In the genomic region with DNA sequence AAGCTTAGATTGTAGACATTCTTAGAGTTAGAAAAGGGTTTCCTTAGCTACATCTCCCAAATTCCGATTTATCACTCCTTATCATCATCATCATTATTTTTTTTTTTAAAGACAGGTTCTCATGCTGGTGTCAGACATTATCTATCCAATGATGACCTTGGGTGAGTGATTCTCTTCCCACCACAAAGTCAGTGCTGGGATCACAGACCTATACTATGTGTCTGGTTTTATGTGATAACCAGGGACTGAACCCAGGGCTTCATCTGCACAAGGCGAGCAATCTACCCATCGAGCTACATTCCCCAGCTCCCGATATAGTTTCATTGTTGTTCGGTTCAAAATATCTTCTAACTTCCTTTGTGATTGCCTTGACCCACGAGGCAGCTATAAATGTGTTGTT, we compare ENCODE assay signal across 23 mouse cellular contexts. TPM values are rescaled to one million over a fixed set of nuclear protein-coding genes. Genes with fewer than 3 reads are reported as not detected.
DNase-seq lines count a peak whose midpoint lies in the region; ATAC-seq and TF ChIP-seq lines count a peak whose summit lies in the region.
"Had no signal": no experiment of that assay in that cellular context is flagged by ENCODE, and none has a peak within 500 bp of the region (broad histone marks: within the 10 kb centered on the region; RNA-seq: fewer than 3 reads in every experiment).

No protein-coding gene starts in this region.

- no peak overlapping the region for H3K4me3 ChIP-seq in heart, embryonic 16.5 days (ENCODE audit: low read length)
- no peak overlapping the region for H3K4me3 ChIP-seq in lung, embryonic 14.5 days (ENCODE audit: low read depth, low read length)
- H3K4me3 ChIP-seq in lung, adult 2 months (replicated peaks; ENCODE audit: extremely low read depth, low read depth, low read length) = no peak overlapping the region
- H3K4me3 ChIP-seq in brown adipose tissue, adult 24 weeks (ENCODE audit: insufficient read depth, low read depth, low read length) = peak overlapping the region; percentile 5; the same call in 1 of the 2 replicates
- H3K4me3 ChIP-seq in limb, embryonic 10.5 days = no peak overlapping the region
- H3K4me3 ChIP-seq: forebrain, embryonic 13.5 days; heart, embryonic 12.5 days; hindbrain, embryonic 15.5 days; liver, embryonic 15.5 days; megakaryocyte, embryonic 14.5 days; neural tube, embryonic 13.5 days; stomach, embryonic 15.5 days had no signal

- intact Hi-C loops in heart, postnatal 25 days (cut with DNase I) = no loop called here

- H3K27me3 ChIP-seq in heart, embryonic 16.5 days (ENCODE audit: control insufficient read depth, insufficient read depth, low read length) = no peaks in the 10 kb centered on the region
- no peaks in the 10 kb centered on the region for H3K27me3 ChIP-seq in lung, embryonic 14.5 days (ENCODE audit: insufficient read depth, low read length)
- no peaks in the 10 kb centered on the region for H3K27me3 ChIP-seq in limb, embryonic 10.5 days (ENCODE audit: low read depth, poor library complexity, severe bottlenecking)
- H3K27me3 ChIP-seq: forebrain, embryonic 13.5 days; heart, embryonic 12.5 days; hindbrain, embryonic 15.5 days; liver, embryonic 15.5 days; neural tube, embryonic 13.5 days; stomach, embryonic 15.5 days had no signal

- 68% methylated on average over 6 of the region's 6 CpGs for WGBS in heart, embryonic 16.5 days
- 77% methylated on average over 6 of the region's 6 CpGs for WGBS in lung, embryonic 14.5 days
- 65% methylated on average over 6 of the region's 6 CpGs for WGBS in lung, adult 2 months
- 74% methylated on average over 6 of the region's 6 CpGs for WGBS in limb, embryonic 10.5 days

- DNase-seq in heart, postnatal 25 days (ENCODE audit: low spot score) = no peak
- no peak for DNase-seq in lung, embryonic 14.5 days
- DNase-seq in lung, adult 2 months = no peak
- DNase-seq in limb, embryonic 10.5 days (ENCODE audit: low spot score) = no peak
- DNase-seq in spleen, postnatal 4 days (ENCODE audit: low spot score in 2 of 2) = no peak
- DNase-seq: adrenal gland, postnatal 25 days; cerebellum, adult 9-11 months; gastrocnemius, postnatal 36 days; spleen, adult 18-20 months; thymus, postnatal 25 days had no signal

- ATAC-seq in heart, embryonic 16.5 days (replicated peaks; ENCODE audit: extremely low read depth, insufficient read depth, low FRiP score) = no peak
- ATAC-seq in lung, embryonic 14.5 days (ENCODE audit: insufficient read depth) = no peak
- ATAC-seq in megakaryocyte-erythroid progenitor cell, adult 5-6 weeks (replicated peaks; ENCODE audit: low FRiP score, low TSS enrichment, poor library complexity, severe bottlenecking) = no peak
- ATAC-seq: activated CD4-positive, CD25-positive, alpha-beta regulatory T cell, adult 4 months; forebrain, embryonic 13.5 days; intestine, embryonic 16.5 days; Patski had no signal

- no peaks in the 10 kb centered on the region for H3K9me3 ChIP-seq in heart, embryonic 16.5 days (replicated peaks; ENCODE audit: control insufficient read depth, low read length)
- H3K9me3 ChIP-seq in lung, embryonic 14.5 days (ENCODE audit: low read depth, low read length) = no peaks in the 10 kb centered on the region
- no peaks in the 10 kb centered on the region for H3K9me3 ChIP-seq in limb, embryonic 10.5 days (replicated peaks)
- H3K9me3 ChIP-seq: forebrain, embryonic 13.5 days; heart, embryonic 12.5 days; hindbrain, embryonic 15.5 days; liver, embryonic 15.5 days; neural tube, embryonic 13.5 days; stomach, embryonic 15.5 days had no signal

- H3K27ac ChIP-seq in heart, embryonic 16.5 days (ENCODE audit: low read length) = 0 out of 2 replicates have a peak overlapping the region, but pooled peaks have one; percentile 3
- peak overlapping the region; percentile 39; the same call in 1 of the 2 replicates for H3K27ac ChIP-seq in lung, embryonic 14.5 days (ENCODE audit: low read depth)
- no peak overlapping the region for H3K27ac ChIP-seq in brown adipose tissue, adult 24 weeks (replicated peaks; ENCODE audit: low read depth, low read length)
- H3K27ac ChIP-seq in limb, embryonic 10.5 days = peak overlapping the region; percentile 80
- H3K27ac ChIP-seq: forebrain, embryonic 13.5 days; hindbrain, embryonic 15.5 days; liver, embryonic 15.5 days; neural tube, embryonic 13.5 days had no signal

- H3K4me2 ChIP-seq in heart, embryonic 16.5 days (ENCODE audit: low read depth, low read length) = no peak overlapping the region
- H3K4me2 ChIP-seq in lung, embryonic 14.5 days = no peak overlapping the region
- H3K4me2 ChIP-seq: forebrain, embryonic 13.5 days; heart, embryonic 12.5 days; hindbrain, embryonic 15.5 days; liver, embryonic 15.5 days; neural tube, embryonic 13.5 days; stomach, embryonic 15.5 days had no signal

- TF ChIP-seq POLR2A in lung, adult 2 months (IDR thresholded peaks at IDR 0.05; ENCODE audit: borderline replicate concordance, extremely low read depth, low read depth, low read length) = no peak

- no peaks in the 10 kb centered on the region for H3K36me3 ChIP-seq in heart, embryonic 16.5 days (ENCODE audit: control insufficient read depth, insufficient read depth)
- H3K36me3 ChIP-seq in lung, embryonic 14.5 days (ENCODE audit: insufficient read depth) = no peaks in the 10 kb centered on the region
- no peaks in the 10 kb centered on the region for H3K36me3 ChIP-seq in limb, embryonic 10.5 days
- H3K36me3 ChIP-seq: heart, embryonic 12.5 days; hindbrain, embryonic 15.5 days; liver, embryonic 15.5 days; neural tube, embryonic 13.5 days; stomach, embryonic 15.5 days had no signal

- TF ChIP-seq CTCF in lung, embryonic 14.5 days (IDR thresholded peaks at IDR 0.05; ENCODE audit: low read depth) = no peak
- TF ChIP-seq CTCF in lung, adult 2 months (IDR thresholded peaks at IDR 0.05; ENCODE audit: insufficient read depth, low read length) = no peak

- H3K4me1 ChIP-seq in heart, embryonic 16.5 days (ENCODE audit: control insufficient read depth, insufficient read depth, low read length) = peaks cover 6% of the 10 kb centered on the region; the same call in 1 of the 2 replicates
- peaks cover 10% of the 10 kb centered on the region for H3K4me1 ChIP-seq in lung, embryonic 14.5 days (ENCODE audit: insufficient read depth)
- H3K4me1 ChIP-seq in lung, adult 2 months (ENCODE audit: control insufficient read depth, insufficient read depth, low read length) = peaks cover 4% of the 10 kb centered on the region; the same call in 1 of the 2 replicates
- peaks cover 9% of the 10 kb centered on the region; the same call in 1 of the 2 replicates for H3K4me1 ChIP-seq in brown adipose tissue, adult 24 weeks (ENCODE audit: control insufficient read depth, insufficient read depth, insufficient read length, low read length)
- peaks cover 77% of the 10 kb centered on the region for H3K4me1 ChIP-seq in limb, embryonic 10.5 days
- H3K4me1 ChIP-seq: liver, embryonic 15.5 days had no signal

- H3K9ac ChIP-seq in heart, embryonic 16.5 days (ENCODE audit: low read length) = no peak overlapping the region
- H3K9ac ChIP-seq in lung, embryonic 14.5 days = no peak overlapping the region
- H3K9ac ChIP-seq: forebrain, embryonic 13.5 days; heart, embryonic 12.5 days; hindbrain, embryonic 15.5 days; liver, embryonic 15.5 days; neural tube, embryonic 13.5 days; stomach, embryonic 15.5 days had no signal

RNA-seq across cellular contexts. Expression of gene Mest, which starts 9.9 kb away (rescaled TPM):
- 1,693 and 1,886 TPM in 2 replicates for polyA plus RNA-seq in heart, embryonic 16.5 days (2015; fragmentation: Nextera tagmentation; extraction: Ambion mirVana)
- 10 to 100 TPM; 12.3 to 15.2 TPM for total RNA-seq in heart, postnatal 25 days (2021)
- 1,596 and 1,677 TPM in 2 replicates for polyA plus RNA-seq in lung, embryonic 14.5 days (2014; fragmentation: Nextera tagmentation; extraction: Ambion mirVana)
- polyA plus RNA-seq in lung, adult 2 months (2012; rRNA removed) = 108 and 160 TPM in 2 replicates
- 1.5 and 6.7 TPM in 2 replicates for polyA plus RNA-seq in brown adipose tissue, adult 24 weeks (2012; ENCODE audit: insufficient read depth, insufficient read length, missing spikeins)
- 3,140 and 3,810 TPM in 2 replicates for polyA plus RNA-seq in limb, embryonic 10.5 days (2016; fragmentation: Nextera tagmentation; extraction: Ambion mirVana)
- not detected in 2 replicates for total RNA-seq in megakaryocyte-erythroid progenitor cell, adult 5-6 weeks (2014; fragmentation: Nextera tagmentation)
- 0.94 TPM in 1 of 2 replicates, not detected in the other for total RNA-seq in megakaryocyte-erythroid progenitor cell, adult 5-6 weeks (2017)

RNA-seq across cellular contexts. Expression of gene Cep41, which starts 19.9 kb away (rescaled TPM):
- polyA plus RNA-seq in heart, embryonic 16.5 days (2015; fragmentation: Nextera tagmentation; extraction: Ambion mirVana) = 9.3 and 10.5 TPM in 2 replicates
- total RNA-seq in heart, postnatal 25 days (2021) = 1 to 10 TPM; 1.9 to 3.1 TPM
- polyA plus RNA-seq in lung, embryonic 14.5 days (2014; fragmentation: Nextera tagmentation; extraction: Ambion mirVana) = 11.6 and 12.8 TPM in 2 replicates
- polyA plus RNA-seq in lung, adult 2 months (2012; rRNA removed) = 3.7 and 4.6 TPM in 2 replicates
- polyA plus RNA-seq in brown adipose tissue, adult 24 weeks (2012; ENCODE audit: insufficient read depth, insufficient read length, missing spikeins) = 1.4 and 4.8 TPM in 2 replicates
- polyA plus RNA-seq in limb, embryonic 10.5 days (2016; fragmentation: Nextera tagmentation; extraction: Ambion mirVana) = 28.8 and 33.1 TPM in 2 replicates
- total RNA-seq in megakaryocyte-erythroid progenitor cell, adult 5-6 weeks (2014; fragmentation: Nextera tagmentation) = 17.9 and 22.2 TPM in 2 replicates
- total RNA-seq in megakaryocyte-erythroid progenitor cell, adult 5-6 weeks (2017) = 11.7 and 12.0 TPM in 2 replicates

Comparison
In these comparisons a context has a peak if more than half of its experiments do, and no peak if none do; other contexts are left out.
1. RNA of gene Mest, which starts 9.9 kb away (polyA plus RNA-seq): 3,140 to 3,810 TPM in limb, embryonic 10.5 days, 1,693 to 1,886 TPM in heart, embryonic 16.5 days, 1,596 to 1,677 TPM in lung, embryonic 14.5 days and 108 to 160 TPM in lung, adult 2 months; 1.5 to 6.7 TPM in brown adipose tissue, adult 24 weeks; every median in the first group is over 10 times any median in the second.